Mouse (Mus musculus): ENCODE data around the gene Map3k4. TPM values are rescaled to one million over a fixed set of nuclear protein-coding genes. Genes with fewer than 3 reads are reported as not detected.
A peak's percentile ranks its signal among the peaks of the same experiment; 100 is the strongest.

Map3k4 gene
- 12.3 and 23.4 TPM in 2 replicates for polyA plus RNA-seq (2012; rRNA removed)

- 1% methylated on average over 38 of the region's 39 CpGs for WGBS
Observed at GRCm38 (mm10) chr17:12318663-12319201, at the start of gene Map3k4. Gene Map3k4, minus strand, starts transcription at chr17:12318796.

DNA sequence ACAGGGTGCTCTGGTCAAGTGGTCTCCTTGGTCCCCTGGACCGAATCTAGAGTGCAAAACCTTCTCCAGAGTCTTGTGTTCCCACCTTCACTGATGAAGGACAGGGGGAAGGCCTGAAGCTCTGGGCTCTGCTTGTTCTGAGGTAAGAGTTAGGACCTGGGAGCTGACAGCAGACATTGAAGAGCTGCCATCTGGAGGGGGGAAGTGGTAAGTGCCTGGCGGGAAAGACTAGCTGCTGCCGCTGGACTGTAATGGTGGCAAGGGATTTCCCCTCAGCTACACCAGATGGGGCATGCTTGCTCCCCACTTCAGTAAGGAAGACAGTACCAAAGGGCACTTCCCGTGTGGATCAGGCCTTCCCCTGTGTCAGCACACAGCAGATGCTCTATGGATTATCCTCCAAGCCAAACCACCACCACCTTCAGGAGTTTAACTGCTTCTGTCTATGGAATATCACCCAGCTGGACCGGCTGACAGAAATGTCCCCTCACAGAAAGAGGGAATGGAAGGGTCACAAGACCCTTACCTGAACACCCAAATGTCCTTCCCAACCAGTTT is 48.9 kb upstream of the Map3k4 start:
- WGBS: 29% methylated on average over 5 of the region's 5 CpGs
- no peak for DNase-seq (ENCODE audit: low read depth, low spot score)

More at GRCm38 (mm10) chr17:12318663-12319201, at the start of gene Map3k4:
- DNase-seq (ENCODE audit: low read depth, low spot score): no peak

- DNase-seq (ENCODE audit: low read depth, low spot score): no peak
- 60% methylated on average over 8 of the region's 8 CpGs for WGBS
Observed at GRCm38 (mm10) chr17:12364426-12364735, 45.8 kb upstream of the Map3k4 start.

GRCm38 (mm10) chr17:12363601-12364425 is 45.2 kb upstream of the Map3k4 start:
- WGBS: 52% methylated on average over 11 of the region's 11 CpGs
- no peak for DNase-seq (ENCODE audit: low read depth, low spot score)

- 87% methylated on average over 15 of the region's 15 CpGs for WGBS
- no peak for DNase-seq (ENCODE audit: low read depth, low spot score)
Observed at GRCm38 (mm10) chr17:12359876-12360275, 41.3 kb upstream of the Map3k4 start.

- no peak for DNase-seq (ENCODE audit: low read depth, low spot score)
- 54% methylated on average over 1 of the region's 1 CpGs for WGBS
Observed at GRCm38 (mm10) chr17:12352781-12353180, 34.2 kb upstream of the Map3k4 start.

- DNase-seq (ENCODE audit: low read depth, low spot score): no peak
Observed at GRCm38 (mm10) chr17:12351564-12351963, 33.0 kb upstream of the Map3k4 start.

DNA sequence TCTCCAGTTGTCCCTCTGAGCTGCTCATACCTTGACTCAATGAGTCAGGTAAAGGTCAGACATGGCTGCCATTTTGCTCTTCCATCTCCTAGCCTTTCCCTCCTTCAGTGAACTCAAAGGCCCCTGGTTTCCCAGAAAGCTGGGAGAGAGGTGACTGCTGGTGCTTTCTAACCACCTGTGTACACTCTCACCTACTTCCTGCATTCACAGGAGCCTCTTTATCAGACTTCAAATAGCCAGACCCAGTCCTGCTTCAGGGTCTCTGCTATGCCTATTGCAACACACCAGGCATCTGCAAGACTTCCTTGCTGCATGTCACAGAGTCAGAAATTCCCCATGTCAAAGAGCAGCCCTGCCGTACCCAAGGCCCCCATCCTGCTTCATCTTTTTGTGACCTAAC is 28.9 kb upstream of the Map3k4 start:
- no peak for DNase-seq (ENCODE audit: low read depth, low spot score)
- WGBS: 68% methylated on average over 1 of the region's 1 CpGs

More at GRCm38 (mm10) chr17:12351564-12351963, 33.0 kb upstream of the Map3k4 start:
- WGBS: 64% methylated on average over 6 of the region's 6 CpGs

DNA sequence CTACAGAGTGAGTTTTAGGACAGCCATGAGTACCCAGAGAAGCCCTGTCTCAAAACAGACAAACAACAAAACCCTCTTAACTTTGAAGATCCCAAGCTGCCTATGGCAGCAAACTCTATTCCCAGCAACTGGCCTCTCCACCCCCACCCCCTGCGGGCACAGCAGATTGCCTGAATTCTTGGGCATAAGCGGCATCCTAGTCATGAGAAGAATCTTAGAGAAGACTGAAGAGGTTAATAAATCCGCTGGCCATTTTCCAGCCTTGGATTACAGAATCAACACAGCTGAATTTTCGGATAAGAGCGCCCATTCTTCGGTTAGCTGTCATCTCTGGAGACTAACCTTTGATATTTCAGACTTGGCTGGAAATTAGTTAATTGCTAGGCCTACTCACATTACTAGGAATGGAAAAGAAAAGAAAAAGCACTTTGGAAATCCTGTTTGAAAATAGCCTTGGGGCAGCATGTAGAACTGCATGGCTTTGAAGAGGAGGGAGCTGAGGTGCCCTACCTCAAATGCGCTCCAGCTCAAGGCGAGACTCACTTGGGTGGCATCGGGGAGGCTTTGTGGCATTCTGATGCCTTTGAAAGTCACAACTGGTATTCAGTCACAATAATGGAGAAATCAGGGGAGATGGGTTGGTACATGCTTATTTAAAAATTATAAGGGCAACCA is 25.2 kb upstream of the Map3k4 start:
- no peak for DNase-seq (ENCODE audit: low read depth, low spot score)
- WGBS: 68% methylated on average over 9 of the region's 9 CpGs

GRCm38 (mm10) chr17:12337156-12337555 is 18.6 kb upstream of the Map3k4 start:
- peak; percentile 85 for DNase-seq (ENCODE audit: low read depth, low spot score)

DNA sequence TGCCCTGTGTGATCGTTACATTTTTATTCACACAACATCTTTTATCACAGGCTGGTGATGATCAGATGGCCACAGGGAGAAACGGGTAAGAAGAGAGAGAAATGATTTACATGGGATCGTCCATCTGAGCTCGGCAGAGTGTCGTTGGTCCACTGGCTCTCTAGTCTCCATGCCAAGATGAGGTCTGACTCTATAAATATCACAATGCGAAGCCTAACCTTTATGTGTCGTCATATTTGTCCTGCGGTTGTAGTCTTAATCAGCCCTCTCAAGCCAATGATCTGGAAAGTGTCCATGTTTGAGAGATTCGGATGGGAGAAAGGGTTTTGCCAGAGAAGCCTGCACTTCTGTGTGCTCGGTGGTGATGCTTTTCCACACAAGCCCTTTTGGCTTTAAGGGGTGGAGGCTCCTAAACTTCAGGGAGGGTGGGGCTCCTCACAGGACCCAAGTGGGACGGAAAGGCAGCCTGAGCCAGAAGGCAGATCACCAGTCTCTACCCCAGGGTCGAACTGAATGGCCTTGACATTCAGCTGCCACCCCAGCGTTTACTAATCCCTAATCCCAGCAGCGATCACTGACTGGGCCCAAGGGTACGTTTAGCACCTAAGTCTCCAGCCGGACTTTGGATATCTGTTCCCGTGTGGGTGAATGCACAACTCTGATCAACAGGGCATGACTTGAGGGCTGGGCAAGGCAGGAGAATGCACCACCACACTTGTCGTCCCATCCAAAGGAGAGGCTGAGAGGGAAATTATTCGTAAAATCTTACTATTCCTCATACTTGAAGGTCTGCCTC is 17.7 kb upstream of the Map3k4 start:
- 66% methylated on average over 19 of the region's 19 CpGs for WGBS
- DNase-seq (ENCODE audit: low read depth, low spot score): no peak

More at GRCm38 (mm10) chr17:12337156-12337555, 18.6 kb upstream of the Map3k4 start:
- 20% methylated on average over 4 of the region's 4 CpGs for WGBS

GRCm38 (mm10) chr17:12335115-12335514 is 16.5 kb upstream of the Map3k4 start:
- DNase-seq (ENCODE audit: low read depth, low spot score): no peak
- WGBS: 79% methylated on average over 6 of the region's 6 CpGs

DNA sequence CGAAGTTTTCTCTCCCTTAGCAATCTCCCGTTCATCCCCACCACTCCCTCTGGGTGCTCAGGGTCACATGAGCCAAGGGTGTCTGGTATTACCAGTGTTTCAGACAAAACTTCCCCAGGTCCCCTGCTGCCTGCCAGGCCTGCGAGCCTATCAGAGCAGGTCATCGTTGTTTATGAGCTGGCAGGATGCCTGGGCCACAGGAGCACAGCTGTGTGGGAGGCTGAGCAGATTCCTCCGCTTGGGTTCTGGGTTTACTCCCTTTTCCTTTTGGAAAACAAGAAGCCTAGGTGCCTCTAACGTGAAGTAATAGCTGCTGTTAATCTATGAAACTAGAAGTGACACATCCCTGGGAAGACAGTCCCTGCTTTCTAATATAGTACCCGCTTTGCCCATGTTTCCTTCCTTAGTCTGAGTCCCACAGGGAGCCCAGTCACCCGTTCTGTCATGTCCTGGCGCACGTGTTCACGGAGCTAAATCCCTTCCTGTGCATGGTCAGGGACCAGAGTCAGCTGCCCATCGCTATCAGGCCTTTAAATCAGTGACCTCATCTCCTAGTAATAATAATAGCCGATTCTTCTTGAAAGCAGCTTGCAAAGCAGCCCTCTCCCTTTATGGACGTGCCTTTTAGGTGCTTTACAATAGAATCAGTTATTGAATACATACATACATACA is 9.4 kb upstream of the Map3k4 start:
- DNase-seq (ENCODE audit: low read depth, low spot score): no peak

GRCm38 (mm10) chr17:12319786-12320185 is 1.2 kb upstream of the Map3k4 start:
- no peak for DNase-seq (ENCODE audit: low read depth, low spot score)
- 73% methylated on average over 7 of the region's 7 CpGs for WGBS

More for the DNA sequence above, 9.4 kb upstream of the Map3k4 start:
- 15% methylated on average over 14 of the region's 14 CpGs for WGBS

GRCm38 (mm10) chr17:12317954-12318651 is 493 bp downstream of the Map3k4 start:
- no peak for DNase-seq (ENCODE audit: low read depth, low spot score)
- under 1% methylated on average over 59 of the region's 59 CpGs for WGBS

DNA sequence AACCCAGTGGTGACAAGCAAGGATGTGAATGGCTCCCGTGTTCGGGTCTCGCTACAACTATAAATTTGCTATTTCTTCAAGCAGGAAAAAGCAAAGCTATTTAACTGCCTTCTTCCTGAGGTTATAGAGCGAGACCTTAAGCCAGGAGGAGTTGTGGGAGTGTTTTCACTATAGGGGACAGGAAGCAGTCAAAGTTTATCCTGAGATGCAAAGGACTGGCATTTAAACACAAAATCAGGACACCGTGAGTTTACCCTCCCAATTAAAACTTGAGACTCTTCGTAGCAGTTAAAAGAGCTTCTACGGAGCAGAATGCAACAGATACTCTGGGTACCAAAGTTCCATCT is 1.0 kb downstream of the Map3k4 start:
- no peak for DNase-seq (ENCODE audit: low read depth, low spot score)
- WGBS: 5% methylated on average over 7 of the region's 7 CpGs

DNA sequence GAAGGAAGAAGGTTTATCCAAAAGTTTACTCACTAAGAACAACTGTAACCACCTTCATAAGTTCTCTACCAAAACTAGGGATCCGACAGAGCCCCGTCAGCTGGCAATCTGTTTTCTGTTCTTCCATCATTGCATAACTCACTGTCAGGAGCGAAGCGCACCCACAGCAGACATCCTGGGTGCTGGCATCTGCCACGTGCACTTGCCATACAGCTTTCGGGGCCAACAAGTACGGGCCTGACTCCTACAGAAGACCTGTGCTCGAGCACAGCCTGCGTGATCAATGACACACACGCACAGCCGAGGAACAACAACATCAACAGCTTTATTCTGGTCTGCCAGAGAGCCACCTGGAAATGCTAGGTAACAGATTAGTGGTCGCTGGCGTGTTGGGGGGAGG is 2.3 kb downstream of the Map3k4 start:
- 91% methylated on average over 13 of the region's 13 CpGs for WGBS

DNA sequence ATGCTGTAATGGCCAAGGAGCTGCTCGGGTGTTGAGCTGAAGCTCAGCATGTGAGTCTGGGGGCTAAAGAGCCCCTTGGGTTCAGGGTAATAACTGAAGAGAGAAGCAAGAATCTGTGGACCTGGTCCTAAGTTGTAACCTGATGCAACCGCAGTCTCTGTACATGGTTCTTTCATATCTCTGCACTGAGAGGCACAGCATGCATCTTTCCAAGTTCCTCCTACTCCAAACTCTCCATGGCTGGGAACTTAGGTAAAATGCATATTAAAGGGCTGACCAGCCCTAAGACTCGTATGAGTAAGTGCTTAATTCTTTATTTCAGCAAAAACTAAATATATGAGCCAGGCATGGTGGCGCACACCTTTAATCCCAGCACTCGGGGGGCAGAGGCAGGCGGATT is 6.3 kb downstream of the Map3k4 start:
- no peak for DNase-seq (ENCODE audit: low read depth, low spot score)
- WGBS: 95% methylated on average over 6 of the region's 6 CpGs

More for the DNA sequence above, 2.3 kb downstream of the Map3k4 start:
- no peak for DNase-seq (ENCODE audit: low read depth, low spot score)

DNA sequence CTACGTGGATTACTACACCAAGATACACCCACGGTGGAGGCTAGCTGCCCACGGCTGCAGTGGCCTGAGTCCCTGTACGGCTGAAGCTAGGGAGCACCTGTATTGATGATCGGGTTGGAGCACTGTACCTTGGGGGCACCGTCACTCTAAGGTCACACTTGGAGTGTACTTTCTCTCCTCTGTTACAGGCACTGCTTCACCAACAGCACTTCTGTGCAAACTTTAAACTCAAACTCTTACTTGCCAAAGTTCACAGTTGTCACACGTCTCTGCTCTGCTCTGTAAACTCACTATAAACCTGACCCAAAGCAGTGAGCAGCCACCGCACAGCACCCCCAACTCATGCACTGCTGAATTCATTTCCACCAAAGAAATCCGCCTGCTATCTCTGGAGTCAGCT is 9.1 kb downstream of the Map3k4 start:
- 81% methylated on average over 9 of the region's 9 CpGs for WGBS
- DNase-seq (ENCODE audit: low read depth, low spot score): no peak
